Mouse (Mus musculus): ENCODE results near the gene Vps29. TPM values are rescaled to one million over a fixed set of nuclear protein-coding genes. Genes with fewer than 3 reads are reported as not detected.
"Not testable (repeated sequence)": the region's sequence is repeated elsewhere in the genome, so short reads cannot be mapped to it uniquely, and the experiment has no call there.

Vps29 gene
- polyA plus RNA-seq, 1 experiment from 2014 or later = 211 TPM

- no peak overlapping the region for H3K4me2 ChIP-seq
- H3K36me3 ChIP-seq (ENCODE audit: control insufficient read depth, insufficient read depth, low read length) = no peaks in the 10 kb centered on the region; the same call in 1 of the 2 replicates
- H3K9ac ChIP-seq (ENCODE audit: low read length) = no peak overlapping the region
- no peaks in the 10 kb centered on the region for H3K9me3 ChIP-seq (ENCODE audit: control insufficient read depth, low read length)
- ATAC-seq (ENCODE audit: low FRiP score) (no peak), DNase-seq (ENCODE audit: low spot score, missing footprints) (no peak)
- H3K27me3 ChIP-seq (ENCODE audit: control insufficient read depth, insufficient read depth, low read length) = no peaks in the 10 kb centered on the region
- H3K4me3 ChIP-seq (ENCODE audit: low read depth, low read length) = no peak overlapping the region
- WGBS = 81% methylated on average over 11 of the region's 11 CpGs
- no peaks in the 10 kb centered on the region for H3K4me1 ChIP-seq (ENCODE audit: control insufficient read depth, insufficient read depth, low read length)
- H3K27ac ChIP-seq (ENCODE audit: low read depth, low read length) = no peak overlapping the region
These were observed 36.7 kb upstream of the Vps29 start for GRCm38 (mm10) chr5:122317329-122318045.

- no peaks in the 10 kb centered on the region for H3K9me3 ChIP-seq (ENCODE audit: control insufficient read depth, low read length)
- H3K36me3 ChIP-seq (ENCODE audit: control insufficient read depth, insufficient read depth, low read length) = no peaks in the 10 kb centered on the region; the same call in 1 of the 2 replicates
- DNase-seq (ENCODE audit: low spot score, missing footprints) (no peak), ATAC-seq (ENCODE audit: low FRiP score) (no peak)
- no peak overlapping the region for H3K9ac ChIP-seq (ENCODE audit: low read length)
- H3K27ac ChIP-seq (ENCODE audit: low read depth, low read length) = no peak overlapping the region
- no peaks in the 10 kb centered on the region for H3K27me3 ChIP-seq (ENCODE audit: control insufficient read depth, insufficient read depth, low read length)
- H3K4me3 ChIP-seq (ENCODE audit: low read depth, low read length) = no peak overlapping the region
- H3K4me1 ChIP-seq (ENCODE audit: control insufficient read depth, insufficient read depth, low read length) = no peaks in the 10 kb centered on the region
- H3K4me2 ChIP-seq = no peak overlapping the region
- WGBS = 74% methylated on average over 3 of the region's 3 CpGs
These were observed 36.1 kb upstream of the Vps29 start for GRCm38 (mm10) chr5:122318100-122318499.

GRCm38 (mm10) chr5:122318976-122319375, 35.2 kb upstream of the Vps29 start:
- WGBS = 73% methylated on average over 3 of the region's 3 CpGs
- H3K9me3 ChIP-seq (ENCODE audit: control insufficient read depth, low read length); H3K4me1 ChIP-seq (ENCODE audit: control insufficient read depth, insufficient read depth, low read length); DNase-seq (ENCODE audit: low spot score, missing footprints); H3K27me3 ChIP-seq (ENCODE audit: control insufficient read depth, insufficient read depth, low read length); H3K27ac ChIP-seq (ENCODE audit: low read depth, low read length); ATAC-seq (ENCODE audit: low FRiP score); H3K4me2 ChIP-seq; H3K9ac ChIP-seq (ENCODE audit: low read length); H3K36me3 ChIP-seq (ENCODE audit: control insufficient read depth, insufficient read depth, low read length); H3K4me3 ChIP-seq (ENCODE audit: low read depth, low read length): not testable (repeated sequence)

GRCm38 (mm10) chr5:122319474-122320204, 34.5 kb upstream of the Vps29 start:
- no peaks in the 10 kb centered on the region for H3K27me3 ChIP-seq (ENCODE audit: control insufficient read depth, insufficient read depth, low read length)
- no peaks in the 10 kb centered on the region for H3K9me3 ChIP-seq (ENCODE audit: control insufficient read depth, low read length)
- no peak for ATAC-seq (ENCODE audit: low FRiP score)
- no peak overlapping the region for H3K4me3 ChIP-seq (ENCODE audit: low read depth, low read length)
- H3K4me2 ChIP-seq = no peak overlapping the region
- H3K4me1 ChIP-seq (ENCODE audit: control insufficient read depth, insufficient read depth, low read length) = no peaks in the 10 kb centered on the region
- no peak overlapping the region for H3K9ac ChIP-seq (ENCODE audit: low read length)
- no peaks in the 10 kb centered on the region; the same call in 1 of the 2 replicates for H3K36me3 ChIP-seq (ENCODE audit: control insufficient read depth, insufficient read depth, low read length)
- no peak overlapping the region for H3K27ac ChIP-seq (ENCODE audit: low read depth, low read length)
- WGBS = 83% methylated on average over 14 of the region's 14 CpGs
- DNase-seq (ENCODE audit: low spot score, missing footprints) = no peak

- WGBS = 88% methylated on average over 12 of the region's 12 CpGs
- Histone ChIP-seq H3K9me3 (ENCODE audit: control insufficient read depth, low read length) (no peaks in the 10 kb centered on the region), H3K4me2 (no peak overlapping the region), H3K9ac (ENCODE audit: low read length) (no peak overlapping the region), H3K4me1 (ENCODE audit: control insufficient read depth, insufficient read depth, low read length) (no peaks in the 10 kb centered on the region), H3K36me3 (ENCODE audit: control insufficient read depth, insufficient read depth, low read length) (no peaks in the 10 kb centered on the region; the same call in 1 of the 2 replicates), H3K27me3 (ENCODE audit: control insufficient read depth, insufficient read depth, low read length) (no peaks in the 10 kb centered on the region), H3K4me3 (ENCODE audit: low read depth, low read length) (no peak overlapping the region), H3K27ac (ENCODE audit: low read depth, low read length) (no peak overlapping the region)
- no peak for ATAC-seq (ENCODE audit: low FRiP score)
- no peak for DNase-seq (ENCODE audit: low spot score, missing footprints)
These were observed 33.9 kb upstream of the Vps29 start for GRCm38 (mm10) chr5:122320205-122320781.

- no peaks in the 10 kb centered on the region for H3K9me3 ChIP-seq (ENCODE audit: control insufficient read depth, low read length)
- no peak overlapping the region for H3K9ac ChIP-seq (ENCODE audit: low read length)
- no peak overlapping the region for H3K4me2 ChIP-seq
- H3K4me1 ChIP-seq (ENCODE audit: control insufficient read depth, insufficient read depth, low read length) = no peaks in the 10 kb centered on the region
- no peak for ATAC-seq (ENCODE audit: low FRiP score)
- 65% methylated on average over 8 of the region's 8 CpGs for WGBS
- no peak overlapping the region for H3K27ac ChIP-seq (ENCODE audit: low read depth, low read length)
- no peak for DNase-seq (ENCODE audit: low spot score, missing footprints)
- H3K27me3 ChIP-seq (ENCODE audit: control insufficient read depth, insufficient read depth, low read length) = no peaks in the 10 kb centered on the region
- no peak overlapping the region for H3K4me3 ChIP-seq (ENCODE audit: low read depth, low read length)
- no peaks in the 10 kb centered on the region; the same call in 1 of the 2 replicates for H3K36me3 ChIP-seq (ENCODE audit: control insufficient read depth, insufficient read depth, low read length)
These were observed 30.6 kb upstream of the Vps29 start for GRCm38 (mm10) chr5:122323523-122323922.

GRCm38 (mm10) chr5:122324608-122325431, 29.3 kb upstream of the Vps29 start:
- no peak overlapping the region for H3K4me2 ChIP-seq
- no peak for ATAC-seq (ENCODE audit: low FRiP score)
- no peak overlapping the region for H3K9ac ChIP-seq (ENCODE audit: low read length)
- no peak for DNase-seq (ENCODE audit: low spot score, missing footprints)
- no peak overlapping the region for H3K27ac ChIP-seq (ENCODE audit: low read depth, low read length)
- no peak overlapping the region for H3K4me3 ChIP-seq (ENCODE audit: low read depth, low read length)
- H3K9me3 ChIP-seq (ENCODE audit: control insufficient read depth, low read length) = no peaks in the 10 kb centered on the region
- WGBS = 90% methylated on average over 23 of the region's 23 CpGs
- no peaks in the 10 kb centered on the region for H3K27me3 ChIP-seq (ENCODE audit: control insufficient read depth, insufficient read depth, low read length)
- no peaks in the 10 kb centered on the region for H3K4me1 ChIP-seq (ENCODE audit: control insufficient read depth, insufficient read depth, low read length)
- no peaks in the 10 kb centered on the region; the same call in 1 of the 2 replicates for H3K36me3 ChIP-seq (ENCODE audit: control insufficient read depth, insufficient read depth, low read length)

GRCm38 (mm10) chr5:122325477-122325876, 28.7 kb upstream of the Vps29 start:
- H3K9me3 ChIP-seq (ENCODE audit: control insufficient read depth, low read length) = no peaks in the 10 kb centered on the region
- no peak for ATAC-seq (ENCODE audit: low FRiP score)
- H3K27me3 ChIP-seq (ENCODE audit: control insufficient read depth, insufficient read depth, low read length) = no peaks in the 10 kb centered on the region
- no peaks in the 10 kb centered on the region for H3K4me1 ChIP-seq (ENCODE audit: control insufficient read depth, insufficient read depth, low read length)
- no peak overlapping the region for H3K4me2 ChIP-seq
- no peak for DNase-seq (ENCODE audit: low spot score, missing footprints)
- H3K36me3 ChIP-seq (ENCODE audit: control insufficient read depth, insufficient read depth, low read length) = no peaks in the 10 kb centered on the region; the same call in 1 of the 2 replicates
- H3K9ac ChIP-seq (ENCODE audit: low read length) = no peak overlapping the region
- no peak overlapping the region for H3K27ac ChIP-seq (ENCODE audit: low read depth, low read length)
- H3K4me3 ChIP-seq (ENCODE audit: low read depth, low read length) = no peak overlapping the region
- WGBS = 86% methylated on average over 8 of the region's 8 CpGs
